Mouse (Mus musculus): ENCODE measurements around the gene Map3k13.

DNA sequence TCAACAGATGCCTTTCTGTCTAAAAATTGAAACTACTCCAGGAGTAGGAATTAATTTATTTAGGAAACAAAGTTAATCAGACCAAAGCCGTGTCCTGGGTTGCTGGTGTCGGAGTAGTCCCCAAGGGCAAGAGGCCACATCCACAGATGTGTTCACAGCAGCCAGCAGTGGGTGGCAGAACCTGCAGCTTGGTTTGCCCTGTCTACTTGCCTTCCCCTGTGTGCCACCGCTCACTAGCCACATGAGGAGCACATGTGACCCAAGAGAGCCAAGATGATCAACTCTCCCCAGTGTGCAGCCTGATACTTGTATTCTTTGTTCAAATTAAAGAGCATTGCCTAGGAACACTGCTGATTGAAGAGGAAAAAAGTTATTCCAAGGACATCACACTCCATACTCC, 54.3 kb downstream of the Map3k13 start:
- no peak for TF ChIP-seq CTCF (IDR thresholded peaks at IDR 0.05; ENCODE audit: control insufficient read depth, insufficient read depth, insufficient read length)
- TF ChIP-seq MYOD1 (IDR thresholded peaks at IDR 0.05; ENCODE audit: control insufficient read depth, insufficient read length, low read depth): no peak
